Mouse (Mus musculus) forebrain, embryonic 14.5 days (tissue): ENCODE results near the gene Coq6. TPM values are rescaled to one million over a fixed set of nuclear protein-coding genes. Genes with fewer than 3 reads are reported as not detected.

Experiments used
- ATAC-seq: fragments of 200-750 bp; cut with Nextera tagmentation; 2 replicates; pipeline ENCODE4 v1.8.0; 2017; ENCODE audit warnings: mild to moderate bottlenecking, moderate library complexity
- DNase-seq: peaks from one replicate; pipeline ENCODE4 v3.0.0-alpha.2; 2015; ENCODE audit warnings: low spot score
- H3K27ac ChIP-seq: fragments of 300-500 bp; sonication (generic); 2 replicates; pipeline ENCODE4 v1.5.1; 2014; ENCODE audit warnings: low read depth, mild to moderate bottlenecking, control low read depth, low read length, moderate library complexity
- H3K27me3 ChIP-seq: fragments of 300-500 bp; sonication (generic); replicated peaks from 2 replicates; pipeline ENCODE4 v1.6.1; 2014; ENCODE audit warnings: low read length, control low read depth, mixed read lengths; ENCODE audit not compliant: control insufficient read depth, insufficient read depth
- H3K36me3 ChIP-seq: fragments of 300-500 bp; sonication (generic); 2 replicates; pipeline ENCODE4 v1.6.1; 2014; ENCODE audit warnings: low read length, control low read depth; ENCODE audit not compliant: control insufficient read depth, insufficient read depth
- H3K4me1 ChIP-seq: fragments of 300-500 bp; sonication (generic); 2 replicates; pipeline ENCODE4 v1.6.1; 2014; ENCODE audit warnings: antibody characterized with exemption, low read length, control low read depth; ENCODE audit not compliant: control insufficient read depth, insufficient read depth
- H3K4me2 ChIP-seq: fragments of 300-500 bp; sonication (generic); 2 replicates; pipeline ENCODE4 v1.6.1; 2014; ENCODE audit warnings: mild to moderate bottlenecking, control low read depth, low read length
- H3K4me3 ChIP-seq: fragments of 300-500 bp; sonication (generic); 2 replicates; pipeline ENCODE4 v1.5.1; 2014; ENCODE audit warnings: low read depth, low read length, control low read depth
- H3K9ac ChIP-seq: fragments of 300-500 bp; sonication (generic); 2 replicates; pipeline ENCODE4 v1.6.1; 2014; ENCODE audit warnings: mild to moderate bottlenecking, low read length, control low read depth, moderate library complexity
- H3K9me3 ChIP-seq: fragments of 300-500 bp; sonication (generic); replicated peaks from 2 replicates; pipeline ENCODE4 v1.6.1; 2016; ENCODE audit warnings: low read length, control low read depth, mixed read lengths; ENCODE audit not compliant: control insufficient read depth
- WGBS: fragments of 180-500 bp; shearing (Covaris S2); extraction: QIAGEN DNeasy Blood & Tissue Kit; methylation state at CpG from one replicate; pipeline ENCODE4 v1.1.7; 2014; 5-methylcytosine and 5-hydroxymethylcytosine counted together
- polyA plus RNA-seq: library from polyadenylated mRNA; unstranded; fragments of >200 nt; fragmentation: Nextera tagmentation; extraction: Ambion mirVana; gene quantifications from 2 replicates; pipeline ENCODE4 v1.2.1, GENCODE M21; 2014

Gene Coq6
- polyA plus RNA-seq, 1 experiment from 2014 or later: 57.6 TPM

- Histone ChIP-seq H3K4me3 (no peak overlapping the region), H3K9ac (no peak overlapping the region), H3K27me3 (no peaks in the 10 kb centered on the region), H3K27ac (no peak overlapping the region), H3K4me1 (no peaks in the 10 kb centered on the region), H3K4me2 (no peak overlapping the region), H3K9me3 (no peaks in the 10 kb centered on the region), H3K36me3 (no peaks in the 10 kb centered on the region)
- ATAC-seq: no peak
- 89% methylated on average over 3 of the region's 3 CpGs for WGBS
- no peak for DNase-seq
These were observed 38.6 kb downstream of the Coq6 start for GRCm38 (mm10) chr12:84400068-84400467.

GRCm38 (mm10) chr12:84400653-84401052, 39.2 kb downstream of the Coq6 start:
- H3K36me3 ChIP-seq: no peaks in the 10 kb centered on the region
- 74% methylated on average over 3 of the region's 3 CpGs for WGBS

GRCm38 (mm10) chr12:84402923-84403322, 41.5 kb downstream of the Coq6 start:
- WGBS: 84% methylated on average over 9 of the region's 9 CpGs
- Histone ChIP-seq H3K27me3 (no peaks in the 10 kb centered on the region), H3K27ac (no peak overlapping the region), H3K4me3 (no peak overlapping the region), H3K4me2 (no peak overlapping the region), H3K9ac (no peak overlapping the region), H3K4me1 (no peaks in the 10 kb centered on the region), H3K36me3 (no peaks in the 10 kb centered on the region), H3K9me3 (no peaks in the 10 kb centered on the region)
- ATAC-seq (no peak), DNase-seq (no peak)

More at GRCm38 (mm10) chr12:84400653-84401052, 39.2 kb downstream of the Coq6 start:
- Histone ChIP-seq H3K9ac (no peak overlapping the region), H3K27me3 (no peaks in the 10 kb centered on the region), H3K27ac (no peak overlapping the region), H3K4me3 (no peak overlapping the region), H3K4me2 (no peak overlapping the region), H3K9me3 (no peaks in the 10 kb centered on the region), H3K4me1 (no peaks in the 10 kb centered on the region)
- no peak for ATAC-seq
- DNase-seq: no peak

GRCm38 (mm10) chr12:84404541-84404940, 43.1 kb downstream of the Coq6 start:
- Histone ChIP-seq H3K4me3 (no peak overlapping the region), H3K4me2 (no peak overlapping the region), H3K9me3 (no peaks in the 10 kb centered on the region), H3K9ac (no peak overlapping the region), H3K27me3 (no peaks in the 10 kb centered on the region), H3K36me3 (no peaks in the 10 kb centered on the region), H3K4me1 (no peaks in the 10 kb centered on the region), H3K27ac (no peak overlapping the region)
- WGBS: 48% methylated on average over 6 of the region's 6 CpGs
- no peak for ATAC-seq
- peak; percentile 5 for DNase-seq

- Histone ChIP-seq H3K27me3 (no peaks in the 10 kb centered on the region), H3K27ac (no peak overlapping the region), H3K4me3 (no peak overlapping the region), H3K4me2 (no peak overlapping the region), H3K36me3 (no peaks in the 10 kb centered on the region), H3K9ac (no peak overlapping the region), H3K4me1 (no peaks in the 10 kb centered on the region), H3K9me3 (no peaks in the 10 kb centered on the region)
- ATAC-seq: no peak
- WGBS: 59% methylated on average over 4 of the region's 4 CpGs
- DNase-seq: no peak
These were observed 45.8 kb downstream of the Coq6 start for GRCm38 (mm10) chr12:84407259-84407658.

DNA sequence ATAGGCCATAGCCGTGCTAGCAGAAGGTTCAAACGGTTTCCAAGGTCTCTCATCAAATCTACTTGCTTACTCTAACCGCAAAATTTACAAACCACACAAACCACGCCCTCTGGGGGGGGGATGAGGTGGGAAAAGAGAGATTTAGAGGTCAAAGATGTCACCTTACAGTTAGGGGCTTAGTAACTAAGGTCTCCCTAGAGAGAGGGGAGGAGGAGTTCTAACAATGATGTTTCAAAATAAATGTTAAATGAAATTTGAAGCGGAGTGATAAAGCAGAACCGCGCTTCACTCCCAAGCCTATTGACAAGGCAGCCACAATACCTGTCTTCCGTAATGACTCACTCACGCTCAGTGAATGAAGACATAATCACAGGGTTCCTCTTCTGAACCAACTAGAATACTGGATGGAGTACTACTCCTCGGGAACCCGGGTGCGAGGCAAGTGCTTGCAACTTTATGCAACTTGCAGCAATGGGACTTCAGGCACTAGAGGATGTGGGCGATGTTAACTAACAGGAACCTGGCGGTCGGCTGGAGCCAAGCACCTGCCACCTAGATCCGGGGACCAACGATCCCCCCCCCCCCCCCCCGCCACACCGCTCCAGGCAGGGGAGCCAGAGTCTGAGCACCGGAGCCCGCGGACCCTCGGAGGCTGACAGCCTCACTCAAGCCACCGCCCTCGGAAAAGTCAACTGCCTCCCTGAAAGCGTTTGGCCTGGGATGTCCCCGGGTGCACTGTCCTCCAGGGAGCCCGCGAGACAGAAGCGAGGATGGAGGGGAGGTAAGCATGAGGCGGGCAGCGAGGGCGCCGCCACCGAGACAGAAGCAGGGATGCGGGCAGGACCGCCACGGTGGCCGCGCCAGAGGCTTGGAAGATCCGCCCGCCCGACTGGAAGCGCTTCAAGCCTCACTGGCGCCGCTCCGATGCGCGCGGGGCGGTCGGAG, 46.7 kb downstream of the Coq6 start:
- Histone ChIP-seq H3K27ac (peak overlapping the region; percentile 71), H3K4me2 (peak overlapping the region; percentile 93), H3K4me1 (no peaks in the 10 kb centered on the region), H3K9me3 (no peaks in the 10 kb centered on the region), H3K4me3 (peak overlapping the region; percentile 75), H3K9ac (peak overlapping the region; percentile 83), H3K27me3 (no peaks in the 10 kb centered on the region), H3K36me3 (no peaks in the 10 kb centered on the region)
- ATAC-seq (peak; percentile 79), DNase-seq (peak; percentile 39)
- 1% methylated on average over 49 of the region's 52 CpGs for WGBS

DNA sequence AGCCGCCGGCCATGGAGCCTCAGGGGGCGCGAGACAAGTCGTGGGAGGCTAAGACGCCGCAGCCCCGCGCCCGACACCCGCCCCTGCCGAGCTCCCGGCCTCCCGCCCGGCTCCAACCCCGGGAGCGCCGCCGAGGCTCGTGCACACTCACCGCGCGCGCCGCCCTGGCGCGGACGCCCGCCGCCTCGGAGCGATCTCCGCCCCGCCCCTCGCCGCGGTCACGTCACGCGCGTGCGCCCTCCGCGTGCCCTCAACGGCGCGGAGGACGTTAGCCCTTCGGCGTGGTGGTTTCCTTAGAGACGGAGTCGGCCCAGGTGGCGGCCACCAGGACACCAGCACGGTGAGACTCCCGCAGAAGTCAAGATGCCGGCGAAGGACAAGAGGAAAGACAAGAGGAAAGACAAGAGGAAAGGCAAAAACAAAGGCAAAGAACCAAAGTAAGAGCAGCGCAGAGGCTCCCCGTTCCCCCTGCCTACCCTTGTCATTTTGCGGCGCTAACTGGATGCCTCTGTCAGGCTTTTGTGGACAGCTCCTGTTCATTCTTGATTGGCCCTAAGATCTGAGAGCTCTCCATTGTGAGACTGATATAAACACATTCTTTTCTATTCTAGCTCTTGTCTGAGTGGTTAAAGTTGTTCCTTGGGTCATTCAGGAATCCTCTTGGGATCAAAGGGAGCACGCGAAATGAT, 47.5 kb downstream of the Coq6 start, which contains the start of the genes Entpd5 and Bbof1:
Entpd5 (minus strand) TSS at position 211 of the 689 bp plus-strand sequence.
Bbof1 (plus strand) TSS at position 253 of the 689 bp plus-strand sequence.
- Histone ChIP-seq H3K9ac (peak within 1 kb of the TSS; percentile 83), H3K27me3 (no peaks in the 10 kb centered on the region), H3K36me3 (no peaks in the 10 kb centered on the region), H3K27ac (peak within 1 kb of the TSS; percentile 71), H3K9me3 (no peaks in the 10 kb centered on the region), H3K4me3 (peak within 1 kb of the TSS; percentile 75), H3K4me2 (peak within 1 kb of the TSS; percentile 93), H3K4me1 (no peaks in the 10 kb centered on the region)
- ATAC-seq (peak; percentile 95), DNase-seq (peak; percentile 91)
- WGBS: 1% methylated on average over 63 of the region's 63 CpGs

GRCm38 (mm10) chr12:84416834-84417604, 55.6 kb downstream of the Coq6 start, which contains the start of gene Rnf113a2:
Gene Rnf113a2 (plus strand): TSS chr12:84417196.
- peak within 1 kb of the TSS; percentile 56; the same call in 1 of the 2 replicates for H3K27ac ChIP-seq
- WGBS: 3% methylated on average over 50 of the region's 50 CpGs
- ATAC-seq: peak; percentile 97

More at GRCm38 (mm10) chr12:84416834-84417604, 55.6 kb downstream of the Coq6 start, which contains the start of gene Rnf113a2:
- H3K4me2 ChIP-seq: peak within 1 kb of the TSS; percentile 63
- no peaks in the 10 kb centered on the region; the same call in 1 of the 2 replicates for H3K9me3 ChIP-seq
- DNase-seq: peak; percentile 97
- H3K9ac ChIP-seq: peak within 1 kb of the TSS; percentile 64
- H3K4me1 ChIP-seq: peaks cover 4% of the 10 kb centered on the region
- peak within 1 kb of the TSS; percentile 52 for H3K4me3 ChIP-seq
- H3K27me3 ChIP-seq: no peaks in the 10 kb centered on the region
- H3K36me3 ChIP-seq: no peaks in the 10 kb centered on the region
